Mouse (Mus musculus) brain, embryonic 14.5 days (tissue): ENCODE measurements around the gene Heyl.

ENCODE experiments used
- CTCF ChIP-seq: fragments of 200-500 bp; IDR thresholded peaks from 2 replicates; pipeline ENCODE4 v1.5.1; 2012; ENCODE audit warnings: inconsistent platforms, mild to moderate bottlenecking, moderate library complexity, borderline replicate concordance; ENCODE audit not compliant: insufficient read depth, insufficient read length; ENCODE audit errors: extremely low read depth
- POLR2A ChIP-seq: fragments of 200-500 bp; IDR thresholded peaks from 2 replicates; pipeline ENCODE4 v1.6.1; 2012; ENCODE audit warnings: mild to moderate bottlenecking, inconsistent platforms, borderline replicate concordance; ENCODE audit not compliant: poor library complexity, insufficient read depth, insufficient read length, severe bottlenecking; ENCODE audit errors: extremely low read depth

DNA sequence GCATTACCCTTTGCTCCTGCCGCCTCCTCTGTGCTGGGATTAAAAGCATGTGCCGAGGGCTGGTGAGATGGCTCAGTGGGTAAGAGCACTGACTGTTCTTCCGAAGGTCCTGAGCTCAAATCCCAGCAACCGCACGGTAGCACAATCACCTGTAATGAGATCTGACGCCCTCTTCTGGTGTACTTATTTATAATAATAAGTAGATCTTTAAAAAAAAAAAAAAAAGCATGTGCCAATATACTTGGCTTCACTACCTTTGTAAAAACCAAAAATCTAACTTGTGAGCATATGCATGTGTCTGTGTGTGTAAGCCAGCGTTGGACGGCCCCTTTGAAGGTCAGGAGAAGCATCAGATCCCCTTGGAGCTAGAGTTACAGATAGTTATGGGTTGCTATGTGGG, 22.4 kb upstream of the Heyl start:
- TF ChIP-seq POLR2A (no peak), CTCF (no peak)
